Mouse (Mus musculus) heart, embryonic 15.5 days (tissue): ENCODE measurements around the gene Ssrp1. TPM values are rescaled to one million over a fixed set of nuclear protein-coding genes. Genes with fewer than 3 reads are reported as not detected.

ENCODE experiments used
- ATAC-seq: fragments of 200-750 bp; cut with Nextera tagmentation; replicated peaks from 2 replicates; pipeline ENCODE4 v1.8.0; 2017; ENCODE audit warnings: low read depth, moderate TSS enrichment; ENCODE audit not compliant: insufficient number of reproducible peaks, insufficient read depth, low FRiP score
- H3K27ac ChIP-seq: fragments of 300-500 bp; sonication (generic); 2 replicates; pipeline ENCODE4 v1.5.1; 2015; ENCODE audit warnings: mild to moderate bottlenecking, inconsistent platforms
- H3K27me3 ChIP-seq: fragments of 300-500 bp; sonication (generic); 2 replicates; pipeline ENCODE4 v1.6.1; 2015; ENCODE audit warnings: inconsistent platforms
- H3K36me3 ChIP-seq: fragments of 300-500 bp; sonication (generic); 2 replicates; pipeline ENCODE4 v1.6.1; 2015; ENCODE audit warnings: mild to moderate bottlenecking, inconsistent platforms
- H3K4me1 ChIP-seq: fragments of 300-500 bp; sonication (generic); replicated peaks from 2 replicates; pipeline ENCODE4 v1.6.1; 2015; ENCODE audit warnings: inconsistent platforms
- H3K4me2 ChIP-seq: fragments of 300-500 bp; sonication (generic); 2 replicates; pipeline ENCODE4 v1.6.1; 2015; ENCODE audit warnings: inconsistent platforms, mild to moderate bottlenecking, moderate library complexity
- H3K4me3 ChIP-seq: fragments of 300-500 bp; sonication (generic); 2 replicates; pipeline ENCODE4 v1.5.1; 2015; ENCODE audit warnings: mild to moderate bottlenecking, inconsistent platforms
- H3K9ac ChIP-seq: fragments of 300-500 bp; sonication (generic); 2 replicates; pipeline ENCODE4 v1.6.1; 2015; ENCODE audit warnings: mild to moderate bottlenecking, inconsistent platforms
- H3K9me3 ChIP-seq: fragments of 300-500 bp; sonication (generic); replicated peaks from 2 replicates; pipeline ENCODE4 v1.6.1; 2016; ENCODE audit warnings: inconsistent platforms
- WGBS: fragments of 180-500 bp; shearing (Covaris S2); methylation state at CpG from one replicate; pipeline ENCODE4 v1.1.7; 2015; ENCODE audit warnings: mixed read lengths; 5-methylcytosine and 5-hydroxymethylcytosine counted together
- polyA plus RNA-seq: library from polyadenylated mRNA; unstranded; fragments of >200 nt; fragmentation: Nextera tagmentation; extraction: Ambion mirVana; gene quantifications from 2 replicates; pipeline ENCODE4 v1.2.1, GENCODE M21; 2015

Ssrp1 gene
- polyA plus RNA-seq, result 104 and 141 TPM in 2 replicates

DNA sequence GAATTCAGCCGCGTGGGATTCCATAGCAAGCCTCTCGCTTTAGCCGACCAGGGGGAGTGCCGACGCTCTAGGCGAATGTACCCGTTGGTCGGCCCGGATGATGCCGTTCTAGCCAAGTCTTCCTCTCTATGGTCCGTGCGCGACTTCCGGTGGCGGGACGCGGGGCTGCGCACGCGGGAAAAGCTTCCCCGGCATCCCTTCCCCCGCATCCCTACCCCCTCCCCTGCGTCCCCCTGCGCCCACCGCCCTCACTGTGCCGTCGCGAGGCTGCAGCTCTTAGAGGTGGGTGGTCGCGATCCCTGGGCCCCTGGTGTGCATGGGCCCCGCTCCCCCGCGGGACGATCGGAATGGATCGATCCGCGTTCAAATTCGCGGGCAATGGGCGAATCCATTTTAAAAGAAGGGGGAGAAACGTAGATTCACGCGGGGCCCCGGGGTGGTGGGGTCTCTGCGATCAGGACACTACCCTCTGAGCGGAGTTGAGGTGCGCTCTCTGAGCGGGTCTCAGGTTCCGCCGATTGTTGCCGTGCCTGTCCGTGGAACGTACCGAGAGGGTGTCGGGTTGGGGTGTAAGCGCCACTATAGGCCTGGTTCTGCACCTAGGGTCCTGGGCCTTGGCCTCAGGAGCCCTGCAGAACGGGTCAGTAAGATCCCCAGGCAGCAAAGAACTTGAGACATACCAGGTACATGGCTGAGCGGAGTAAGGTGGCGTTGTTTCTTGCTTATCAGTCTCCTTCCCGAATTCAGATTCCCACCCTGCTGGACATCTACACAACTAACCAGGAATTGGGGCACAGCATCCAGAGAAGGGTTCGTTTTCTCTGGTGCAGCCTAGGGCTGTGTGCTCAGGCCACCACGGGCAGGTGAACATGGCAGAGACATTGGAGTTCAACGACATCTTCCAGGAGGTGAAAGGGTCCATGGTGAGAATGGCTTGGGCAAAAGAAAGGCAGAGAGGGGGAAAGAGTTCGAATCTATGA, at the start of gene Ssrp1, which contains the start of gene P2rx3:
TSS of gene Ssrp1 (plus strand) at position 188 of the 980 bp plus-strand sequence.
TSS of gene P2rx3 (minus strand) at position 416 of the 980 bp plus-strand sequence.
- H3K36me3 ChIP-seq, result peaks cover 30% of the 10 kb centered on the region
- H3K27me3 ChIP-seq, result no peaks in the 10 kb centered on the region
- ATAC-seq, result peak; percentile 92
- under 1% methylated on average over 66 of the region's 66 CpGs for WGBS
- peak within 1 kb of the TSS; percentile 73 for H3K4me3 ChIP-seq
- H3K4me2 ChIP-seq, result peak within 1 kb of the TSS; percentile 70
- H3K9me3 ChIP-seq, result no peaks in the 10 kb centered on the region
- H3K9ac ChIP-seq, result peak within 1 kb of the TSS; percentile 81
- H3K27ac ChIP-seq, result peak within 1 kb of the TSS; percentile 62
- peaks cover 14% of the 10 kb centered on the region for H3K4me1 ChIP-seq

- Histone ChIP-seq H3K4me2 (no peak within 1 kb of the TSS), H3K9ac (no peak within 1 kb of the TSS), H3K27me3 (no peaks in the 10 kb centered on the region), H3K4me3 (no peak within 1 kb of the TSS), H3K9me3 (no peaks in the 10 kb centered on the region), H3K27ac (no peak within 1 kb of the TSS), H3K4me1 (no peaks in the 10 kb centered on the region), H3K36me3 (no peaks in the 10 kb centered on the region)
- 70% methylated on average over 1 of the region's 1 CpGs for WGBS
- no peak for ATAC-seq
These were observed 49.1 kb upstream of the Ssrp1 start, which contains the start of gene Prg3 for GRCm38 (mm10) chr2:84987930-84988329. Prg3 (plus strand) TSS chr2:84988215.

DNA sequence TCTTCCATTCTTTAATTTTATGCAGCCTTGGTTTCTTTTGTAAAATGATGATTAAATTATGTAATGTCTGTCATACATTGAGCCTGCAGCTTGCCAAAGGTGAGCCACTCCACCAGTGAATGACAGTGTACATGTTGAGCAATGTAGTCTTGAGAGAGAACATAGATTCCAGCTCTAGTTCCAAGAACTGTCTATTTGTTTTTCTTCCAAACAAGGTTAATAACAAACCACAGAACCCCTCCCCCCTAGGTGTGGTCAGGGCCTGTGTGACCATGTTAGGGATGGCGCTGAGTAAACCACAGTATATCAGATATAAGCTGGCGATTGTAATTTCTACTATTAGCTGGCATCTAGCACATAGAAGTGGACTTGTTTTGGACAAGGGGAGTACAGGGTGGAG, 40.7 kb upstream of the Ssrp1 start:
- Histone ChIP-seq H3K27me3 (no peaks in the 10 kb centered on the region), H3K4me2 (no peak overlapping the region), H3K4me3 (no peak overlapping the region), H3K36me3 (no peaks in the 10 kb centered on the region), H3K9ac (no peak overlapping the region), H3K4me1 (no peaks in the 10 kb centered on the region), H3K27ac (no peak overlapping the region), H3K9me3 (no peaks in the 10 kb centered on the region)
- no peak for ATAC-seq
- 66% methylated on average over 2 of the region's 2 CpGs for WGBS

DNA sequence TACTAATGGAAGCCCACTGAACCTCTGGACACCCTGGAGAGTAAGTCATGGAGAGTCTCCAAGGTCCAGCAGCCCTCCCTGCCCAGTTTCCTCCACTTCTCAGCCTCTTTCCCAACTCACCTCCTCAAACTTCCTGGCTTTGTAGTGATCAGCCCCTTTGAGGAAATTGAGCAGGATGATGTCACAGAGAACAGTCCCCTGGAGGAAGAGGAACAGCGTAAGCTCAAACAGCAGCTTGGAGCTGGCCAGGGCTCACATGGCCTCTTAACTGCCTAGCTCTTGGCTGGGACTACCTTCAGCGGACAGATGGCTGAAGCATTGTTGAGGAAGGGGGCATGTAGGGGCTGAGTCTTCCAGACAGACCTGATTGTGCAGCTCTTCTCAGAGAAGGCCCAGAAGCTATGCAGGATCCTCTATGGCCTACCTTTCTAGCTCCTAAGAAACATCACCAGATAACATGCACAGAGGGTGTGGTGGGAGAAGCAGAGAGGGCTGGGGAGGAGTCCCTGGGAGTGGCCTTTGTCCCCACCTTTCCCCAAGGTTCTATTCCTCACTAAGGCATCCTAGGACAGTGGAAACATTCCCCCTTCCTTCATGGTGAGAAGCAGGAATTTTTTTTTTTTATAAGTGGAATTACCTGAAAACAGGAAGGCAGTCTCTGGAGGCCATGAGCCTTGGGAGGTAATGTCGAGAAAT, 37.4 kb upstream of the Ssrp1 start:
- H3K9ac ChIP-seq, result no peak overlapping the region
- 59% methylated on average over 3 of the region's 3 CpGs for WGBS
- peak overlapping the region; percentile 62; the same call in 1 of the 2 replicates for H3K27ac ChIP-seq
- peaks cover 12% of the 10 kb centered on the region; the same call in 1 of the 2 replicates for H3K4me1 ChIP-seq
- H3K4me2 ChIP-seq, result no peak overlapping the region
- H3K36me3 ChIP-seq, result no peaks in the 10 kb centered on the region
- no peaks in the 10 kb centered on the region for H3K27me3 ChIP-seq
- H3K4me3 ChIP-seq, result no peak overlapping the region
- ATAC-seq, result no peak
- no peaks in the 10 kb centered on the region for H3K9me3 ChIP-seq

DNA sequence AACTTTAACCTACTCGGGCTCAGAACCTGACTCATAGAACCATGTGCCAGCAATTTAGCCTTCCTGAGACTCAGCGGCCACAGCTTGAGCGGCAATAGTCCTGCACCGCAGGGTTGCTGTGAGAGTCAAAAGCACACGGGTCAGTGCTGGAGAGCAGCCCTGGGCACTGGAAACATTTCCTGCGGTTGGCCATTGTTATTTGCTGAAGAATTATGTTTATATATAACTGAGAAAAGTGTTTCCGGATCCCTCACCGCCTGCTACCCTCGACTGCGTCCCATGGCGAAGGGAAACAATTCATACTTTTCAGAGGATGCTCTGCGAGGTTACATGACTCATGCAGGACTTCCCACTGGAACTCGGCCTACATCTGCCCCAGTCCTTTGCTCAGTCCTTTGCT, 35.5 kb upstream of the Ssrp1 start:
- H3K9ac ChIP-seq, result no peak overlapping the region
- no peak overlapping the region for H3K4me2 ChIP-seq
- H3K27me3 ChIP-seq, result no peaks in the 10 kb centered on the region
- H3K9me3 ChIP-seq, result no peaks in the 10 kb centered on the region
- peak overlapping the region; percentile 39 for H3K27ac ChIP-seq
- no peak overlapping the region for H3K4me3 ChIP-seq
- H3K4me1 ChIP-seq, result peaks cover 12% of the 10 kb centered on the region; the same call in 1 of the 2 replicates
- 77% methylated on average over 13 of the region's 13 CpGs for WGBS
- 0 out of 2 replicates have a peak, but pooled peaks have one; percentile 14 for ATAC-seq
- no peaks in the 10 kb centered on the region for H3K36me3 ChIP-seq

DNA sequence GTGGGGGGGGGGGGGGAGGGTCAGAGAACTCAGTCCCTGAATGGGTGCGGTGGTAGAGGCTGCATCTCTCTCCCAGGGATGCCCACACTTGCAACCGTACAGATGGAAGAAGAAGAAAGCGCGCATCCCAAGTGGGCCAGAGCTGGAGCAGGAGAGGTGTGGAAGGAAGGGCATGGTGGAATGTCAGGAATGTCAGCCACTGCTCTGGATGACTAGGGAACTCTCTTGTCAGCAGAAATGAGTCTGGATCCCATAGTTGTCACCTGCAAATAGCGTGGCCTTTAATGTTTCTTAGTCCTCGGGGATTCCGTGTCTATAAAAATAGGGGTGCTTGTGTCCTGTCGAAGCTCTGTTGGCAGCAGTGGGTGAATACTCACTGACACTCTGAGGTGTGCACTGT, 34.5 kb upstream of the Ssrp1 start:
- no peaks in the 10 kb centered on the region for H3K9me3 ChIP-seq
- WGBS, result 29% methylated on average over 8 of the region's 8 CpGs
- no peak overlapping the region for H3K9ac ChIP-seq
- H3K4me1 ChIP-seq, result peaks cover 12% of the 10 kb centered on the region; the same call in 1 of the 2 replicates
- H3K4me2 ChIP-seq, result no peak overlapping the region
- H3K4me3 ChIP-seq, result no peak overlapping the region
- no peak overlapping the region for H3K27ac ChIP-seq
- no peak for ATAC-seq
- no peaks in the 10 kb centered on the region for H3K36me3 ChIP-seq
- no peaks in the 10 kb centered on the region for H3K27me3 ChIP-seq

DNA sequence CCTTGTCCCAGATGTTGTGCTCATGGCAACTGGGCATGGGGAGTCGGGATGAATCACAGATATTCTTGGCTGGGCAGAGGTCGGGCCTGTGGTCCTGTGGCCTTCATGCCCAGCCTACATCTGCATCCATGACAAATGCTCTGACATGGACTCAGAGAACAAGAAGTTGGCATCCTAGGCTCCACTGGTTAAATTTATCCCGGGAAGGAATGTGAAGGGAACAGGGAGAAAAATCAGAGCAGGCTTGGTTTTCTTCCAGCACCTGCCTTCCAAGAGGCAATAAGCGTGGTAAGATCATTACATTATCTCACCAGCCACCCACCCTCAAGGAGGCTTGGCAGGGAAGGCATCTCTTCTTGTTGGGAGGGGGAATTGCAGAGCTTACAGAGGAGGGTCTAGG, 32.7 kb upstream of the Ssrp1 start:
- no peaks in the 10 kb centered on the region for H3K9me3 ChIP-seq
- H3K4me3 ChIP-seq, result no peak overlapping the region
- no peaks in the 10 kb centered on the region for H3K27me3 ChIP-seq
- H3K9ac ChIP-seq, result no peak overlapping the region
- no peak overlapping the region for H3K27ac ChIP-seq
- no peaks in the 10 kb centered on the region for H3K36me3 ChIP-seq
- peaks cover 12% of the 10 kb centered on the region; the same call in 1 of the 2 replicates for H3K4me1 ChIP-seq
- H3K4me2 ChIP-seq, result no peak overlapping the region
- WGBS, result 76% methylated on average over 4 of the region's 4 CpGs
- no peak for ATAC-seq

DNA sequence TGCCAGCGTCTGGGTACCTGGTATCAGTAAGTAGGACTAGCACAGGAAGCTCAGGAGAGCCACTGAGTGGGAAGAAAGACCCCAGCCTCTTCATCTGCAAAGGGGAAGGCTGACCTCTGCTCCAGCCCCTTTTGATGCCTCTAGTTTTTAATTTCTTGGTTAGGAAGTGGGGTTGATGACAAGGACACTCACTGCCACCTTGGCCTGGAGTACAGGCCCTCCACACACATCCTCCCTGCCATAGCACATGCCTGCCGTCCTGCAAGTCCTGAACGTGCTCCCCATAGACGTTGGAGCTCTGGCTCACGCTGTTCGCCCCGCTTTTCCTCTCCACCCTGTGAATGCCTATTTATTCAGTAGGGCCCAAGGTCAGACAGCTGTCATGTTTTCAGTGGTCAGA, 30.4 kb upstream of the Ssrp1 start:
- Histone ChIP-seq H3K4me1 (peaks cover 21% of the 10 kb centered on the region), H3K4me2 (no peak overlapping the region), H3K9ac (no peak overlapping the region), H3K4me3 (no peak overlapping the region), H3K27ac (no peak overlapping the region), H3K9me3 (no peaks in the 10 kb centered on the region), H3K36me3 (no peaks in the 10 kb centered on the region), H3K27me3 (no peaks in the 10 kb centered on the region)
- ATAC-seq, result no peak
- 62% methylated on average over 7 of the region's 7 CpGs for WGBS

GRCm38 (mm10) chr2:85007729-85008128, 29.3 kb upstream of the Ssrp1 start:
- Histone ChIP-seq H3K9ac (no peak overlapping the region), H3K4me2 (no peak overlapping the region), H3K4me1 (peaks cover 27% of the 10 kb centered on the region), H3K4me3 (no peak overlapping the region), H3K36me3 (no peaks in the 10 kb centered on the region), H3K27ac (no peak overlapping the region), H3K27me3 (no peaks in the 10 kb centered on the region), H3K9me3 (no peaks in the 10 kb centered on the region)
- 31% methylated on average over 4 of the region's 4 CpGs for WGBS
- no peak for ATAC-seq

- Histone ChIP-seq H3K36me3 (no peaks in the 10 kb centered on the region), H3K27me3 (no peaks in the 10 kb centered on the region), H3K4me2 (no peak overlapping the region), H3K4me3 (no peak overlapping the region), H3K9me3 (no peaks in the 10 kb centered on the region), H3K9ac (no peak overlapping the region), H3K27ac (no peak overlapping the region), H3K4me1 (peaks cover 22% of the 10 kb centered on the region)
- no peak for ATAC-seq
- 70% methylated on average over 2 of the region's 2 CpGs for WGBS
These were observed 27.8 kb upstream of the Ssrp1 start for GRCm38 (mm10) chr2:85009212-85009611.

GRCm38 (mm10) chr2:85011906-85012604, 25.0 kb upstream of the Ssrp1 start:
- H3K4me2 ChIP-seq, result no peak overlapping the region
- no peak overlapping the region for H3K9ac ChIP-seq
- no peaks in the 10 kb centered on the region for H3K9me3 ChIP-seq
- H3K4me3 ChIP-seq, result no peak overlapping the region
- H3K4me1 ChIP-seq, result peaks cover 27% of the 10 kb centered on the region
- no peaks in the 10 kb centered on the region for H3K36me3 ChIP-seq
- H3K27me3 ChIP-seq, result no peaks in the 10 kb centered on the region
- WGBS, result 38% methylated on average over 9 of the region's 9 CpGs
- ATAC-seq, result no peak
- H3K27ac ChIP-seq, result peak overlapping the region; percentile 10; the same call in 1 of the 2 replicates
